Mouse (Mus musculus) neural tube, embryonic 15.5 days (tissue): ENCODE measurements around the gene Rbsn. TPM values are rescaled to one million over a fixed set of nuclear protein-coding genes. Genes with fewer than 3 reads are reported as not detected.

Source experiments
- ATAC-seq: fragments of 200-750 bp; cut with Nextera tagmentation; 2 replicates; pipeline ENCODE4 v1.8.0; 2017; ENCODE audit warnings: mild to moderate bottlenecking, moderate TSS enrichment, moderate library complexity; ENCODE audit not compliant: low FRiP score
- H3K27ac ChIP-seq: fragments of 300-500 bp; sonication (generic); replicated peaks from 2 replicates; pipeline ENCODE4 v1.5.1; 2015; ENCODE audit warnings: mild to moderate bottlenecking, inconsistent platforms
- H3K27me3 ChIP-seq: fragments of 300-500 bp; sonication (generic); replicated peaks from 2 replicates; pipeline ENCODE4 v1.6.1; 2015; ENCODE audit warnings: inconsistent platforms
- H3K36me3 ChIP-seq: fragments of 300-500 bp; sonication (generic); 2 replicates; pipeline ENCODE4 v1.6.1; 2015; ENCODE audit warnings: inconsistent platforms
- H3K4me1 ChIP-seq: fragments of 300-500 bp; sonication (generic); 2 replicates; pipeline ENCODE4 v1.6.1; 2015; ENCODE audit warnings: inconsistent platforms
- H3K4me2 ChIP-seq: fragments of 300-500 bp; sonication (generic); 2 replicates; pipeline ENCODE4 v1.6.1; 2015; ENCODE audit warnings: inconsistent platforms, mild to moderate bottlenecking, moderate library complexity
- H3K4me3 ChIP-seq: fragments of 300-500 bp; sonication (generic); replicated peaks from 2 replicates; pipeline ENCODE4 v1.5.1; 2015; ENCODE audit warnings: mild to moderate bottlenecking, inconsistent platforms
- H3K9ac ChIP-seq: fragments of 300-500 bp; sonication (generic); replicated peaks from 2 replicates; pipeline ENCODE4 v1.6.1; 2015; ENCODE audit warnings: mild to moderate bottlenecking, inconsistent platforms
- H3K9me3 ChIP-seq: fragments of 300-500 bp; sonication (generic); replicated peaks from 2 replicates; pipeline ENCODE4 v1.6.1; 2016; ENCODE audit warnings: inconsistent platforms
- WGBS: fragments of 180-500 bp; shearing (Covaris S2); methylation state at CpG from one replicate; pipeline ENCODE4 v1.1.7; 2015; ENCODE audit warnings: mixed read lengths; 5-methylcytosine and 5-hydroxymethylcytosine counted together
- polyA plus RNA-seq: library from polyadenylated mRNA; unstranded; fragments of >200 nt; fragmentation: Nextera tagmentation; extraction: Ambion mirVana; gene quantifications from 2 replicates; pipeline ENCODE4 v1.2.1, GENCODE M21; 2015

The Rbsn gene
- polyA plus RNA-seq, 1 experiment from 2014 or later = 31.6 TPM

GRCm38 (mm10) chr6:92229586-92229985 lies 14.9 kb upstream of the Rbsn start:
- 87% methylated on average over 2 of the region's 2 CpGs for WGBS
- no peak for ATAC-seq
- H3K9ac ChIP-seq = no peak overlapping the region
- no peaks in the 10 kb centered on the region for H3K9me3 ChIP-seq
- H3K4me1 ChIP-seq = no peaks in the 10 kb centered on the region
- no peaks in the 10 kb centered on the region for H3K36me3 ChIP-seq
- no peak overlapping the region for H3K4me2 ChIP-seq
- H3K27me3 ChIP-seq = no peaks in the 10 kb centered on the region
- H3K27ac ChIP-seq = no peak overlapping the region
- no peak overlapping the region for H3K4me3 ChIP-seq

GRCm38 (mm10) chr6:92229103-92229502 lies 14.4 kb upstream of the Rbsn start:
- Histone ChIP-seq H3K4me2 (no peak overlapping the region), H3K4me3 (no peak overlapping the region), H3K27me3 (no peaks in the 10 kb centered on the region), H3K4me1 (no peaks in the 10 kb centered on the region), H3K9me3 (no peaks in the 10 kb centered on the region), H3K27ac (no peak overlapping the region), H3K9ac (no peak overlapping the region), H3K36me3 (no peaks in the 10 kb centered on the region)
- ATAC-seq = no peak

GRCm38 (mm10) chr6:92224981-92225380 lies 10.3 kb upstream of the Rbsn start:
- WGBS = 85% methylated on average over 1 of the region's 1 CpGs
- Histone ChIP-seq H3K27me3 (no peaks in the 10 kb centered on the region), H3K9ac (no peak overlapping the region), H3K4me1 (no peaks in the 10 kb centered on the region), H3K4me2 (no peak overlapping the region), H3K27ac (no peak overlapping the region), H3K9me3 (no peaks in the 10 kb centered on the region), H3K4me3 (no peak overlapping the region), H3K36me3 (no peaks in the 10 kb centered on the region)
- ATAC-seq = no peak

- Histone ChIP-seq H3K4me1 (no peaks in the 10 kb centered on the region), H3K4me2 (no peak overlapping the region), H3K27ac (no peak overlapping the region), H3K36me3 (no peaks in the 10 kb centered on the region), H3K9me3 (no peaks in the 10 kb centered on the region), H3K4me3 (no peak overlapping the region), H3K9ac (no peak overlapping the region), H3K27me3 (no peaks in the 10 kb centered on the region)
- no peak for ATAC-seq
- 87% methylated on average over 3 of the region's 3 CpGs for WGBS
Measured at GRCm38 (mm10) chr6:92222021-92222420, 7.3 kb upstream of the Rbsn start.

- H3K4me1 ChIP-seq = no peaks in the 10 kb centered on the region
- no peak for ATAC-seq
- no peak overlapping the region for H3K27ac ChIP-seq
- no peak overlapping the region for H3K4me2 ChIP-seq
- no peaks in the 10 kb centered on the region for H3K27me3 ChIP-seq
- no peaks in the 10 kb centered on the region for H3K36me3 ChIP-seq
- no peak overlapping the region for H3K4me3 ChIP-seq
- H3K9ac ChIP-seq = no peak overlapping the region
- WGBS = 87% methylated on average over 6 of the region's 6 CpGs
- no peaks in the 10 kb centered on the region for H3K9me3 ChIP-seq
Measured at GRCm38 (mm10) chr6:92221604-92222003, 6.9 kb upstream of the Rbsn start.

GRCm38 (mm10) chr6:92219445-92219844 lies 4.7 kb upstream of the Rbsn start:
- H3K27me3 ChIP-seq = no peaks in the 10 kb centered on the region
- no peaks in the 10 kb centered on the region for H3K9me3 ChIP-seq
- no peak overlapping the region for H3K27ac ChIP-seq
- no peak overlapping the region for H3K4me3 ChIP-seq
- no peak for ATAC-seq
- 61% methylated on average over 3 of the region's 3 CpGs for WGBS
- H3K4me1 ChIP-seq = peaks cover 5% of the 10 kb centered on the region; the same call in 1 of the 2 replicates
- no peak overlapping the region for H3K4me2 ChIP-seq
- H3K36me3 ChIP-seq = no peaks in the 10 kb centered on the region
- no peak overlapping the region for H3K9ac ChIP-seq

- peaks cover 21% of the 10 kb centered on the region for H3K4me1 ChIP-seq
- H3K4me2 ChIP-seq = peak overlapping the region; percentile 92
- peak overlapping the region; percentile 95 for H3K27ac ChIP-seq
- under 1% methylated on average over 48 of the region's 48 CpGs for WGBS
- peak overlapping the region; percentile 85 for H3K4me3 ChIP-seq
- peak overlapping the region; percentile 89 for H3K9ac ChIP-seq
- no peaks in the 10 kb centered on the region for H3K9me3 ChIP-seq
- H3K27me3 ChIP-seq = no peaks in the 10 kb centered on the region
- ATAC-seq = peak; percentile 84
- peaks cover 20% of the 10 kb centered on the region for H3K36me3 ChIP-seq
Measured at GRCm38 (mm10) chr6:92214055-92214772, 511 bp downstream of the Rbsn start.

GRCm38 (mm10) chr6:92199414-92199813 lies 15.3 kb downstream of the Rbsn start:
- H3K4me2 ChIP-seq = no peak overlapping the region
- WGBS = 94% methylated on average over 8 of the region's 8 CpGs
- no peaks in the 10 kb centered on the region for H3K4me1 ChIP-seq
- no peak overlapping the region for H3K9ac ChIP-seq
- no peak overlapping the region for H3K4me3 ChIP-seq
- H3K36me3 ChIP-seq = peaks cover 78% of the 10 kb centered on the region
- H3K27me3 ChIP-seq = no peaks in the 10 kb centered on the region
- H3K9me3 ChIP-seq = no peaks in the 10 kb centered on the region
- H3K27ac ChIP-seq = no peak overlapping the region
- no peak for ATAC-seq

GRCm38 (mm10) chr6:92184178-92184577 lies 30.5 kb downstream of the Rbsn start:
- peak overlapping the region; percentile 67 for H3K9ac ChIP-seq
- peaks cover 33% of the 10 kb centered on the region for H3K36me3 ChIP-seq
- peaks cover 15% of the 10 kb centered on the region for H3K4me1 ChIP-seq
- H3K4me3 ChIP-seq = peak overlapping the region; percentile 74
- 0 out of 2 replicates have a peak, but pooled peaks cover 2% of the 10 kb centered on the region for H3K9me3 ChIP-seq
- ATAC-seq = peak; percentile 70
- no peaks in the 10 kb centered on the region for H3K27me3 ChIP-seq
- WGBS = 4% methylated on average over 10 of the region's 10 CpGs
- H3K4me2 ChIP-seq = peak overlapping the region; percentile 80
- H3K27ac ChIP-seq = peak overlapping the region; percentile 82

GRCm38 (mm10) chr6:92183621-92184131 lies 31.0 kb downstream of the Rbsn start, which contains the start of gene Mrps25:
Gene Mrps25 (minus strand): TSS chr6:92184033.
- peak within 1 kb of the TSS; percentile 74 for H3K4me3 ChIP-seq
- no peaks in the 10 kb centered on the region for H3K27me3 ChIP-seq
- peaks cover 15% of the 10 kb centered on the region for H3K4me1 ChIP-seq
- H3K36me3 ChIP-seq = peaks cover 33% of the 10 kb centered on the region
- H3K4me2 ChIP-seq = peak within 1 kb of the TSS; percentile 80
- ATAC-seq = peak; percentile 93
- WGBS = under 1% methylated on average over 42 of the region's 42 CpGs
- peak within 1 kb of the TSS; percentile 82 for H3K27ac ChIP-seq
- H3K9me3 ChIP-seq = 0 out of 2 replicates have a peak, but pooled peaks cover 5% of the 10 kb centered on the region
- peak within 1 kb of the TSS; percentile 67 for H3K9ac ChIP-seq

GRCm38 (mm10) chr6:92176450-92176849 lies 38.3 kb downstream of the Rbsn start:
- Histone ChIP-seq H3K9ac (no peak overlapping the region), H3K27me3 (no peaks in the 10 kb centered on the region), H3K27ac (no peak overlapping the region), H3K4me2 (no peak overlapping the region), H3K9me3 (0 out of 2 replicates have a peak, but pooled peaks cover 5% of the 10 kb centered on the region), H3K4me1 (no peaks in the 10 kb centered on the region), H3K4me3 (no peak overlapping the region), H3K36me3 (peaks cover 66% of the 10 kb centered on the region)
- no peak for ATAC-seq
- 94% methylated on average over 1 of the region's 1 CpGs for WGBS

- no peaks in the 10 kb centered on the region for H3K27me3 ChIP-seq
- H3K36me3 ChIP-seq = peaks cover 88% of the 10 kb centered on the region
- H3K4me2 ChIP-seq = no peak overlapping the region
- no peak overlapping the region for H3K9ac ChIP-seq
- H3K9me3 ChIP-seq = no peaks in the 10 kb centered on the region
- no peak for ATAC-seq
- H3K4me1 ChIP-seq = no peaks in the 10 kb centered on the region
- H3K27ac ChIP-seq = no peak overlapping the region
- 97% methylated on average over 1 of the region's 1 CpGs for WGBS
- no peak overlapping the region for H3K4me3 ChIP-seq
Measured at GRCm38 (mm10) chr6:92162724-92163123, 52.0 kb downstream of the Rbsn start.
